Mouse (Mus musculus): ENCODE results near the gene Rpl13a. TPM values are rescaled to one million over a fixed set of nuclear protein-coding genes. Genes with fewer than 3 reads are reported as not detected.

The Rpl13a gene
- polyA plus RNA-seq, 1 experiment from 2014 or later = 1,234 TPM

DNA sequence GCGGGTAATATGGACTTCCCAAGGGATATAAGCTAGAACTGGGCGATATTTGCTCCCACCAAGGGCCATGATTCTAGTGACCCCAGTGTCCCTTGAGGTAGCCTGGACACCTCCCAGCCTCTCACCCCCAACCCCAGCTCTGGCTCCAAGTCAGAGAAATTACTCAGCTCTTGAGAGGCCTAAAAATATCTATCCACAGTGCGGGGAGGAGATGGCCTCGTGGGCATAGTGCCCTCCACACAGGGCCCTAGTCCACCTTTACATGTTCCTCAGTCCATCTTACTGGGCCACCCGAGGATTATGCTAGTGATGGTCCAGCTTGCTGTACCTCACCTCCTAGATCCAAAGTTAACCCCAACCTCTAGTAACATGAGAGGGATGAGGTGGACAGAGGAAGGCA, 36.3 kb upstream of the Rpl13a start:
- no peak for DNase-seq (ENCODE audit: extremely low spot score, low spot score)
- H3K36me3 ChIP-seq (replicated peaks) = peaks cover 15% of the 10 kb centered on the region
- peaks cover 77% of the 10 kb centered on the region for H3K27me3 ChIP-seq (ENCODE audit: poor library complexity, severe bottlenecking)
- peaks cover 17% of the 10 kb centered on the region for H3K9me3 ChIP-seq
- WGBS = 65% methylated on average over 5 of the region's 5 CpGs
- H3K4me3 ChIP-seq = peak overlapping the region; percentile 57; the same call in 1 of the 2 replicates
- no peak overlapping the region for H3K27ac ChIP-seq
- peaks cover 41% of the 10 kb centered on the region for H3K4me1 ChIP-seq

DNA sequence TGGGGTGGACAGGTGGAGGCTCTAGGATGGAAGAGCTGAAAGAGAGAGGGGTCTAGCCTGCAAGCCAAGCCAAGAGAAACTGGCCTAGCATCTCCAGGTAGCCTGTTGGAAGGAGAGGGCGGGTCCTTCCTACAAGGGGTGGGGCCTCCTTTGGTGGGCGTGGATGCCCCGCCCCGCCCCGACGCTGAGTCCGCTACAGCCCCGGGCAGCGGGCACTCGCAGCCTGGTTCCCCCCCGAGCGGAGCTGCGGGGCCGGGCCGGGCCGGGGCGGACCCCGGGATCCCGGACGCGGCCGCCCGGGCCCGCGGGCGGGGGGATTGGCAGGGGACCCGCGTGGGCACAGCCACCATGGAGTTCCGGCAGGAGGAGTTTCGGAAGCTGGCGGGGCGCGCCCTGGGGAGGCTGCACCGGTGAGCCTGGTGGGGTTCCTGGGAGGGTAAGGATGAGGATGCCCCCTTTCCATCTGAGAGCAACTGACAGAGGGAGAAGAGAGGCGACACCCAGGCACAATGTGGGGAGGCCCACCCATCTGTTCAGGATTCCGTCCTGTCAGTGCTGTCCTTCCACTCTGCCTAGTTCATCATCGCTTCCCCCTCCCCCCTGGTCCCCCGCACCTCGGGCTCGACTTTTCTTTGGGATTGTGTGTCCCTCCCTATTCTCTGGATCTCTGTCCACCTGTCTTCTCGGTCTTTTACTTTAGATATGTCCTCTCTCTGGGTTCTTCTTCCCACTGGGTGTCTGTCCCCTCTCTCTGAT, 35.4 kb upstream of the Rpl13a start, which contains the start of gene Slc17a7:
Gene Slc17a7 (plus strand): TSS at position 215 of the 756 bp plus-strand sequence.
- H3K4me3 ChIP-seq = peak within 1 kb of the TSS; percentile 57
- H3K27me3 ChIP-seq (ENCODE audit: poor library complexity, severe bottlenecking) = peaks cover 68% of the 10 kb centered on the region
- H3K27ac ChIP-seq = peak within 1 kb of the TSS; percentile 65; the same call in 1 of the 2 replicates
- H3K9me3 ChIP-seq = peaks cover 8% of the 10 kb centered on the region
- peak; percentile 33 for DNase-seq (ENCODE audit: extremely low spot score, low spot score)
- peaks cover 41% of the 10 kb centered on the region for H3K4me1 ChIP-seq
- WGBS = 2% methylated on average over 41 of the region's 41 CpGs
- H3K36me3 ChIP-seq (replicated peaks) = peaks cover 23% of the 10 kb centered on the region

DNA sequence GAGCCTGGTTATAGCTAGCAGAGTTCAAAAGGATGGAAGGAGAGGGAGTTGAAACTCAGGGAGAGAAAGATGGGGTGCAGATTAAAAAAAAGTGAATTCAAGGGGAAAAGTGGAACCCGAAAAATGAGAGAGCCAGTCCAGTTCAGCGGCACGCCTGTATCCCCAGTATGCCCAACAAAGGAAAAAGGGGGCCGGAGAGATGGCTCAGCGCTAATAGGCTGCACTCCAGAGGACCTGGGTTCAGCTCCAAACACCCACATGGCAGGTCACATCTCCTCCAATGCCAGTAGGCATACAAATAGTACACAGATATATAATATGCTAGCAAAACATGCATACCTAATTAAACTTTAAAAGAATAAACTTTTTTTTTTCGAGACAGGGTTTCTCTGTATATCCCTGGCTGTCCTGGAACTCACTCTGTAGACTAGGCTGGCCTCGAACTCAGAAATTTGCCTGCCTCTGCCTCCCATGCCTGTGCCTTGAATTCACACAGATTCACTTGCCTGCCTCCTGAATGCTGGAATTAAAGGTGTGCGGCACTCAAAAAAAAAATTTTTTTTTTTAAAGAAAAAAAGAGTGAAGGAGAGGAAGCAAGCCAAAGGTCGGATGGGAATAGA, 34.5 kb upstream of the Rpl13a start:
- Histone ChIP-seq H3K27ac (no peak overlapping the region), H3K36me3 (replicated peaks) (peaks cover 31% of the 10 kb centered on the region), H3K4me1 (peaks cover 33% of the 10 kb centered on the region), H3K27me3 (ENCODE audit: poor library complexity, severe bottlenecking) (peaks cover 60% of the 10 kb centered on the region), H3K9me3 (peaks cover 6% of the 10 kb centered on the region; the same call in 1 of the 2 replicates), H3K4me3 (no peak overlapping the region)
- DNase-seq (ENCODE audit: extremely low spot score, low spot score) = no peak
- 75% methylated on average over 9 of the region's 9 CpGs for WGBS

DNA sequence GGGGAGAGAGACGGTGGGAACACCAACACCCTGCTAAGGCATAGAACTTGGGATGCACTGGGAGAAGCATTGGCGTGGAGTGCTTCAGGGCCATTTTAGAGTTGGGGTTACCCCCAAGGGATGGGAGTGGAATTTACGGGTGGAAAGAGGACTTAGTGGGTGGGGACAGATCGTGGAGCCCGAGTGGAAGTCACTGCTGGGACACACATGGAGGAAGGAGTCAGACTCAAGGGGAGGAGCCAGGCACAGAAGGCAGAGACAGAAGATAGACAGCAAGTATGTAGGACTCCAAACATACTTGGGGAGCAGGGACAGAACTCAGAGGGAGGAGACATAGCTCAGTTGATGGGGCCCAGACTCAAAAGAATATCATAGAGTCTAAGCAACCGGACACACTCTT, 34.0 kb upstream of the Rpl13a start:
- peaks cover 28% of the 10 kb centered on the region for H3K4me1 ChIP-seq
- H3K36me3 ChIP-seq (replicated peaks) = peaks cover 36% of the 10 kb centered on the region
- H3K27ac ChIP-seq = peak overlapping the region; percentile 78; the same call in 1 of the 2 replicates
- DNase-seq (ENCODE audit: extremely low spot score, low spot score) = no peak
- peak overlapping the region; percentile 55 for H3K4me3 ChIP-seq
- H3K27me3 ChIP-seq (ENCODE audit: poor library complexity, severe bottlenecking) = peaks cover 54% of the 10 kb centered on the region
- peaks cover 6% of the 10 kb centered on the region; the same call in 1 of the 2 replicates for H3K9me3 ChIP-seq
- 25% methylated on average over 6 of the region's 6 CpGs for WGBS

DNA sequence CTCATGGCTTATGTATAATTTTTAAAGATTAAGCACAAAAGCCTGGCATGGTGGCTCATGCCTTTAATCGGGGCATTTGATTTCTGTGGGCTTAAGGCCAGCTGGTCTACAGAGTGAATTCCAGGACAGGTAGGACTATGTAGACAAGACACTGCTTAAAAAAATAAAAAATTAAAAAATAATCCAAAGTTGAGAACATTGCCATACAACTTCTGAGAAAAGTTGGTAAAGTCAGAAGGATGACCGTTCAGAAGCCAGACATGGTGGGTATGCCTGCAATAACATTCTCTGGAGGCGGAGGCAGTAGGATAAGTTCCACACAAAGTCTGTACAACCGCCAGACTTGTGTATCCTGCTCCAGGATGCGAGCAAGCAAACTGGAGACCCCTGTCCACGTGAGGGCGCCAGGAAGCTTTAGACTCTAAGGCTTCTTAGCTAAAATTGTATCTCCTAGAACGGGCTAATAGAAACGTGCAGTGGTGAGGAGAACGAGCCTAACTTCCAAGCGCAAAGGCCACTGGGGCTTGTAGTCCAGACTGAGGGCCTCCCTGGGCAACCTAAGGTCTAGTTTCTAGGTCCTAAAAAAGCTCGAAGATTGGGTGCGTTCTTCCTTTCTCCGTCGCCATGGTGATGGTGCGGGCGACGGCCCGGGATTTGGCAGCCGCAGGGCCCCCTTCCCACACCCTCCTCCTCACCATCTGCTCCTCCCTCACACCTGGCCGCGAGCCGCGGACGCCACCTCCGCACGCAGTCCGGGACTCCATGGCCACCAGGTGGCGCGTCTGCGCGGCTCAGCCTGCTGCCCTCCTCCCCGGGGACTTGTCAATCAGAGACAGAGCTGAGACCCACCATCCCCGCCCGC, 33.3 kb upstream of the Rpl13a start:
- Histone ChIP-seq H3K36me3 (replicated peaks) (peaks cover 41% of the 10 kb centered on the region), H3K4me3 (peak overlapping the region; percentile 55), H3K27ac (peak overlapping the region; percentile 78), H3K27me3 (ENCODE audit: poor library complexity, severe bottlenecking) (peaks cover 47% of the 10 kb centered on the region), H3K9me3 (peaks cover 2% of the 10 kb centered on the region; the same call in 1 of the 2 replicates), H3K4me1 (peaks cover 26% of the 10 kb centered on the region)
- WGBS = 5% methylated on average over 35 of the region's 35 CpGs
- DNase-seq (ENCODE audit: extremely low spot score, low spot score) = peak; percentile 89

DNA sequence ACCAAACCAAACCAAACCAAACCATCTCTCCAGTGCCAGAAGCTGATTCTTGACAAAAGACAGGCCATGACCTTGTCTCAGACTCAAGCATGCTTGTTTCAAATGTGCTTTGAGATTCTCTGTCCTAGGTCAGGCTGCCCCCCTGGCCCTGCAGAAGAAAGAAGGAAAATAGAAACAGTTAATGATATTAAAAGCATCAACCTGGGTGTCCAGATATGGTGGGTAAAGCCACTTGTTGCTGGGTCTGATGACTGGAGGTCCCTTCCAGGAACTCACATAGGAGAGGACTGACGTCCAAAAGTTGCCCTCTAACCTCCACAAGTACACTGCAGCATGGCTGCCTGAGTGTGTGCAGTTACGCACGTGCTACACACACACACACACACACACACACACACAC, 32.3 kb upstream of the Rpl13a start:
- H3K36me3 ChIP-seq (replicated peaks) = peaks cover 44% of the 10 kb centered on the region
- peaks cover 37% of the 10 kb centered on the region for H3K27me3 ChIP-seq (ENCODE audit: poor library complexity, severe bottlenecking)
- WGBS = 95% methylated on average over 3 of the region's 3 CpGs
- no peak overlapping the region for H3K4me3 ChIP-seq
- DNase-seq (ENCODE audit: extremely low spot score, low spot score) = no peak
- H3K9me3 ChIP-seq = no peaks in the 10 kb centered on the region
- no peak overlapping the region for H3K27ac ChIP-seq
- peaks cover 26% of the 10 kb centered on the region for H3K4me1 ChIP-seq

DNA sequence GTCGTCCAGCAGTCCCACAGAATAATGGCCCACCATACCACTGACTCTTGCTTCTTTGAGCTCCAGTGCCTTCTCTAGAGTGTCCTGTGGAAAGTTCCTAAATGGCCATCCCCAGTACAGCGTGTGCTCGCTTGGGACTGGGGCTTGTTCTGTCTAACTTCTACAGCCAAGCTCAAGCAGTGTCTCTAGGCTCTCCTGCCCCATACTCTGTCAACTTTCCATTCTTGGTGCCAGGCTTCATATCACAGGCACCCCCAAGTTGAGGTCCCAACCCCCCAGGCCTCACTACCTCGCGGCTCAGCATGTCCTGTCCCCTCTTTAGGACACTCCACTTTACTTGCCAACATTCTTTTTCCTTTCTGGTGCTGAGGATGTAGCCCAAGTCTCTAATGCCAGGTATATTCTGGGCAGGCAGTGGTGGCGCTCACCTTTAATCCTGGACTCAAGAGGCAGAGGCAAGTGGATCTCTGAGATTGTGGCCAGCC, 31.8 kb upstream of the Rpl13a start:
- H3K36me3 ChIP-seq (replicated peaks) = peaks cover 44% of the 10 kb centered on the region
- no peak overlapping the region for H3K4me3 ChIP-seq
- H3K27me3 ChIP-seq (ENCODE audit: poor library complexity, severe bottlenecking) = peaks cover 32% of the 10 kb centered on the region
- no peak overlapping the region for H3K27ac ChIP-seq
- peaks cover 29% of the 10 kb centered on the region for H3K4me1 ChIP-seq
- WGBS = 93% methylated on average over 6 of the region's 6 CpGs
- H3K9me3 ChIP-seq = no peaks in the 10 kb centered on the region
- no peak for DNase-seq (ENCODE audit: extremely low spot score, low spot score)

DNA sequence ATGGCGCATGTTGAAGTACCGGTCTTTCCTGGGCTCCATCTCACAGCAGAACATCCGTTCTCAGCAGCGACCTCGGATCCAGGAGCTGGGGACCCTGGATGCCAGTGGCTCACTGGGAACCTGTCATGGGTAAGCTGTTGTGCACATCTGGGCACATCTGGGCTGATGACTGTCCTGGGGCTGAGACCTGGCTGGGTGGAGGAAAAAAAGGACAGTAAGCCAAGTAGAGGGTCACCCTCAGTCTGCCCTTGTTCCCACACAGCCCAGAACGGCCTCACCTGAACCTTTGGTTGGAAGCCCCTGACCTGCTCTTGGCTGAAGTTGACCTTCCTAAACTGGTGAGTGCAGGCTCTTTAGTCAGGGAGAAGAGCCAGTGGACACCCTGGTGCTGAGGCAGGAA, 30.4 kb upstream of the Rpl13a start:
- Histone ChIP-seq H3K27me3 (ENCODE audit: poor library complexity, severe bottlenecking) (peaks cover 19% of the 10 kb centered on the region), H3K4me1 (peaks cover 32% of the 10 kb centered on the region), H3K4me3 (no peak overlapping the region), H3K9me3 (no peaks in the 10 kb centered on the region), H3K27ac (no peak overlapping the region), H3K36me3 (replicated peaks) (peaks cover 44% of the 10 kb centered on the region)
- 92% methylated on average over 6 of the region's 6 CpGs for WGBS
- DNase-seq (ENCODE audit: extremely low spot score, low spot score) = no peak

DNA sequence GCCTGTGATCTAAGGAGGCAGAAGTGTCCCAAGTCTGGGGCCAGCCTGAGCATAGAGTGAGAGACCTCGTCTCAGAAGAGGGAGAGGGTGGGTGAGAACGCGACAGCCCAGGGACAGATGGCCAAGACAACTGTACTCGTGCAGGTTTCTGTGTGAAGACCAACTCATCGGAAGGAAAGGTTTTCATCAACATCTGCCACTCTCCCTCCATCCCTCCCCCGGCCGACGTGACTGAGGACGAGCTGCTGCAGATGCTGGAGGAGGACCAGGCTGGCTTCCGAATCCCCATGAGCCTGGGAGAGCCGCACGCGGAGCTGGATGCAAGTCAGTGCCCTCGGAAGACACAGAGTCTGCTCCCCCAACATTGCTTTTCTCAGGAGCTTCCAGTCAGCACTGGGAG, 28.9 kb upstream of the Rpl13a start:
- H3K4me3 ChIP-seq = no peak overlapping the region
- no peaks in the 10 kb centered on the region for H3K9me3 ChIP-seq
- 88% methylated on average over 14 of the region's 14 CpGs for WGBS
- no peak overlapping the region for H3K27ac ChIP-seq
- H3K27me3 ChIP-seq (ENCODE audit: poor library complexity, severe bottlenecking) = peaks cover 3% of the 10 kb centered on the region
- peaks cover 29% of the 10 kb centered on the region for H3K4me1 ChIP-seq
- H3K36me3 ChIP-seq (replicated peaks) = peaks cover 44% of the 10 kb centered on the region
- DNase-seq (ENCODE audit: extremely low spot score, low spot score) = no peak

DNA sequence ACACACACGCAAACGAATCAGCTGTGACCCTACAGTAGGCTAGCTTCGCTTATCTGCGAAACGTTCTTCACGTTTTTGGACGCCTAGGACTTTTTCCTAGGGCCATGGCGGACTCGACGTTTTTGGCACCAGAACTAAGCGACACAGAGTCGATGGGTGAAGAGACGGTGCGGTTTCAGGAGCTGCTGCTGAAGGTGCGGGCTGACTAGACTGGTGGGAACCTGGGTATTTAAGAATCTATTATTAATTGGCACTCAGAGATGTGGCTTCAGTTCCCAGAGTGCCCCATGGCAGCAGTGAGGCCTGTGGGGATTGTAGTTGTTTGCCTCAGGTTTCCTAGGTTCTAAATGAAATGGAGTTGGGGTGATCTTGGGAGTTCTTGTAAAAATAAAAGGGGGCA, 27.6 kb upstream of the Rpl13a start:
- no peaks in the 10 kb centered on the region for H3K9me3 ChIP-seq
- H3K27me3 ChIP-seq (ENCODE audit: poor library complexity, severe bottlenecking) = no peaks in the 10 kb centered on the region
- 93% methylated on average over 15 of the region's 15 CpGs for WGBS
- peaks cover 24% of the 10 kb centered on the region for H3K4me1 ChIP-seq
- H3K27ac ChIP-seq = no peak overlapping the region
- no peak overlapping the region for H3K4me3 ChIP-seq
- no peak for DNase-seq (ENCODE audit: extremely low spot score, low spot score)
- H3K36me3 ChIP-seq (replicated peaks) = peaks cover 43% of the 10 kb centered on the region

DNA sequence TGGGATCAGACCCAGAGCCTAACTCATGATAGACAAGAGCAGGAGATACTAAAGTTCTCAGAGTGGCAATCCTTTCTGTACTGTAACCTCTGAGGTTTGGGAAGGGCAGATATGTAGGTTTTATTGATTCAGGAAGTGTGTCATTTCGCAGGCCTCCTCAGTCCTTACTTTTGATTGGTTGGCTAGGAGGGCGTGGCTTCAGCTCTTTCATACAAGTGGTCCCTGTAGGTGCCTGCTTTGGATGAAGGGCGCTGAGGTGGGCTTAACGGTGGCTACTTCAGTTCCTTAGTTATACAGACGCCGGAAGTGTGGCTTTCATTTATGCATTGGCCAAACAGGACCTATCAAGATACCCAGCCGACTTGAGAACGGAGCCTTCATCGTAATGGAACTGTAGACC, 27.0 kb upstream of the Rpl13a start:
- 85% methylated on average over 9 of the region's 9 CpGs for WGBS
- Histone ChIP-seq H3K36me3 (replicated peaks) (peaks cover 37% of the 10 kb centered on the region), H3K9me3 (no peaks in the 10 kb centered on the region), H3K4me1 (peaks cover 30% of the 10 kb centered on the region), H3K27ac (no peak overlapping the region), H3K27me3 (ENCODE audit: poor library complexity, severe bottlenecking) (no peaks in the 10 kb centered on the region), H3K4me3 (no peak overlapping the region; the same call in 1 of the 2 replicates)
- DNase-seq (ENCODE audit: extremely low spot score, low spot score) = no peak

DNA sequence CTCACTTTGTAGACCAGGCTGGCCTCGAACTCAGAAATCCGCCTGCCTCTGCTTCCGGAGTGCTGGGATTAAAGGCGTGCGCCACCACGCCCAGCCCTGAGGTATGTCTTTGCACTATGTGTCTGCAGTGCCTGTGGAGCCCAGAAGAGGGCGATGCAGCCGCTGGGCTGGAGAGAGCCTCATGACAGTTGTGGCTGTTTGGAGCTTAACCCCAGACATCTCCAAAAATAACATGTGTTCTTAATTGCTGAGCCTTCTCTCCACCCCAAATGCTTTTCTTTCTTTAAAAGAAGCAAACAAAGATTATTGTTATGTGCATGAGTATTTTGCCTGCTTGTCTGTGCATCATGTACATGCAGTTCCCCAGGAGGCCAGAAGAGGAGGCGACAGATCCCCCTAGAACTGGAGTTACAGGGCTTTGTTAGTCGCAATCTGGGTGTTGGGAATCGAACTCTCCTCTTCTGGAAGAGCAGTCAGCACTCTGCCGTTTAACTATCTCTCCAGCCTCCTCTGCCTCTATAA, 26.5 kb upstream of the Rpl13a start:
- DNase-seq (ENCODE audit: extremely low spot score, low spot score) = peak; percentile 44
- peak overlapping the region; percentile 98 for H3K27ac ChIP-seq
- H3K36me3 ChIP-seq (replicated peaks) = peaks cover 32% of the 10 kb centered on the region
- WGBS = 79% methylated on average over 12 of the region's 12 CpGs
- H3K4me1 ChIP-seq = peaks cover 36% of the 10 kb centered on the region
- no peaks in the 10 kb centered on the region for H3K27me3 ChIP-seq (ENCODE audit: poor library complexity, severe bottlenecking)
- H3K9me3 ChIP-seq = no peaks in the 10 kb centered on the region
- peak overlapping the region; percentile 74 for H3K4me3 ChIP-seq

Data from forebrain, embryonic 10.5 days (tissue).